Mouse (Mus musculus): ENCODE data around the gene Ptprh.

GRCm38 (mm10) chr7:4636179-4636578, 32.3 kb upstream of the Ptprh start:
- TF ChIP-seq CTCF (IDR thresholded peaks at IDR 0.05; ENCODE audit: borderline replicate concordance, insufficient read depth, low read depth, low read length) = no peak
- TF ChIP-seq POLR2A (IDR thresholded peaks at IDR 0.05; ENCODE audit: borderline replicate concordance, insufficient read depth, low read length) = no peak

Measured in cerebellum, adult 2 months (tissue).